Mouse (Mus musculus): ENCODE measurements around the gene Olfr826. TPM values are rescaled to one million over a fixed set of nuclear protein-coding genes. Genes with fewer than 3 reads are reported as not detected.

Olfr826 gene
- total RNA-seq (2023), result not detected

DNA sequence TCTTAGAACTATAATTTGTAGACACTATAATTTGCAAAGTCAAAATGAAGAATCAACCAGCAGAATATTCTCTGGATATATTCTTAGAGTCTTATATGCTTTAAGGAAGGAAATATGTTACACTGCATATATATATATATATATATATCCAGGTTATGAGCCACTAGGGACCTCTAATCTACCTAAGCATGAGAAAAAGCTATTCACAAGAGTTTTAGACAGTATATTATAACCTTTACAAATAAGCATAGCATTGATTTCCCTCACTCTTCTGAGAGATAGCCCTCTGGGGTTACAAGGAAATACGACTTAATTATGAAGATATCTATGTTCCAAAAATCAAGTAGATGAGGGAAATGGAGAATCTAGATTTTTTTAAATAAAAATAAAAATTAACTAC, at the start of gene Olfr826:
Olfr826 (minus strand) TSS at position 101 of the 400 bp plus-strand sequence.

DNA sequence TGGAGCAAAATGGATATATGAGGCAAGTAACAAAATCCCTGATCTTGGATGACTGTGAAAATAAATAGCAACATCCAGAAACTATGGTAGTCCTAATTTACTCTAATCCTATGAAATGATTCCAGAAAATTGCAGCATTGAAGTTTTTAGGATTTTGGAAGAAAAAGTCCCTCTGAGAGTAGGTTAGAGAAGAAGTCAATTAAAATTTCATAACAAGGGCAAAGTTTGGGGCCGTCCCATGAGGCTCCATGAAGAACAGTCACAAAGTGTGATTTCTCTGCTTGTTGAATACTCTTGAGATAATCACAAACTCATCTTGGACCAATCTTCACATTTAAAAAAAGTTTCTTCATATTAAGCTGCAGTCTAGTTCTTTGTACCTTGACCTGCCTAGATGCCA, 30.3 kb upstream of the Olfr826 start, which contains the start of gene Olfr827:
Olfr827 (minus strand) TSS at position 101 of the 400 bp plus-strand sequence.

DNA sequence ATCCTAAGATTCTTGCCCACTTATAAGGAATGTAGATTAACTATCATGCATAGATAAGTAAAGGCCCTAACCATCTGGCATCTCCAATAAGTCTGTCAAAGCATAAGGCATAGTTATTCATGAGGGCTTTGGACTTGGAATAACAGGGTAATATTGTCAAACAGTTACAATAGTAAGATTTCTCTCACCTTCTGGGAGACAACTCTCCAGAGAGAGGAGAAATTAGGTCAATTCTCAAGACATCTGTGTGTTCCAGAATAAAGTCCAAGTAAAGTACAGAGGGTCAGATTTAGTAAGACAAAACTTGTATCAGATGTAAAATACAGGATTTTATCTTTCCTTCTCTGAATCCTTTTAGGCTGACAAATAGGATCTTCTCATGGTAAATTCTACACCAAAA, 17.3 kb downstream of the Olfr826 start, which contains the start of gene Olfr825:
Olfr825 (minus strand) TSS at position 101 of the 400 bp plus-strand sequence.

DNA sequence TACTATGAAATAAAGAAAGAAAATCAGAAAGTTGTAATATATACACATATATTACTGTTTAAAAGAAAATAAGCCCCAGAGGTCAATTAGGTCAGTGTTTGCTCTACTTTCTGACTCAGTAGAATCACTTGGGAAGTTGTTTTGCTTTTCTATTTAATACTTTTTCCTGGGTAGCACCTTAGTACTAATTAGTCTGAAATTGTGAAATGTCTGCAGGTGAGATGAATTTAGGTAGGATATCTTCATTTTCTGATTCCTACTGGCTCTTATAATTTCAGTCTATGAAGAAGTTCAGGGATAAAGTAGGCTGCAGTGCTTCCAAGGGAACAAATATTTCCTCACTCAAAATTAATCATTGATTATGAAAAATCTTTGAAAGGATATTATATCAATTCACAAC, 54.1 kb downstream of the Olfr826 start, which contains the start of gene Olfr824:
Olfr824 (minus strand) TSS at position 101 of the 400 bp plus-strand sequence.

Other genes with a start within 250 kb of the Olfr826 start
- not detected for gene Olfr818, start 235.1 kb downstream of the Olfr826 start, total RNA-seq (2023)
- not detected for gene Olfr819, start 216.9 kb downstream of the Olfr826 start, total RNA-seq (2023)
- not detected for gene Olfr247, start 208.0 kb downstream of the Olfr826 start, total RNA-seq (2023)
- gene Gm10310, start 199.1 kb downstream of the Olfr826 start, total RNA-seq (2023), result not detected
- not detected for gene Olfr820, start 171.6 kb downstream of the Olfr826 start, total RNA-seq (2023)
- not detected for gene Olfr821, start 153.8 kb downstream of the Olfr826 start, total RNA-seq (2023)
- gene Olfr822, start 113.0 kb downstream of the Olfr826 start, total RNA-seq (2023), result not detected
- not detected for gene Olfr823, start 68.8 kb downstream of the Olfr826 start, total RNA-seq (2023)
- gene Olfr824, start 54.2 kb downstream of the Olfr826 start, total RNA-seq (2023), result not detected
- gene Olfr825, start 17.4 kb downstream of the Olfr826 start, total RNA-seq (2023), result not detected
- gene Olfr827, start 30.2 kb upstream of the Olfr826 start, total RNA-seq (2023), result not detected
- not detected for gene Neurod4, start 96.1 kb upstream of the Olfr826 start, total RNA-seq (2023)
- gene Tespa1, start 138.7 kb upstream of the Olfr826 start, total RNA-seq (2023), result 1 to 10 TPM; 1.8 to 3.1 TPM
- gene Vmn2r84, start 210.1 kb upstream of the Olfr826 start, total RNA-seq (2023), result not detected
- gene Vmn2r85, start 245.5 kb upstream of the Olfr826 start, total RNA-seq (2023), result not detected